Mouse (Mus musculus) cerebral cortex, adult 2 months (tissue): Measurements from ENCODE around the gene Rcsd1.

ENCODE experiments used
- WGBS: fragments of 180-500 bp; shearing (Covaris S2); methylation state at CpG from one replicate; pipeline ENCODE4 v1.1.7; 2018; 5-methylcytosine and 5-hydroxymethylcytosine counted together

Rcsd1 gene

GRCm38 (mm10) chr1:165686349-165686748 lies 23.2 kb downstream of the Rcsd1 start:
- 83% methylated on average over 6 of the region's 6 CpGs for WGBS

DNA sequence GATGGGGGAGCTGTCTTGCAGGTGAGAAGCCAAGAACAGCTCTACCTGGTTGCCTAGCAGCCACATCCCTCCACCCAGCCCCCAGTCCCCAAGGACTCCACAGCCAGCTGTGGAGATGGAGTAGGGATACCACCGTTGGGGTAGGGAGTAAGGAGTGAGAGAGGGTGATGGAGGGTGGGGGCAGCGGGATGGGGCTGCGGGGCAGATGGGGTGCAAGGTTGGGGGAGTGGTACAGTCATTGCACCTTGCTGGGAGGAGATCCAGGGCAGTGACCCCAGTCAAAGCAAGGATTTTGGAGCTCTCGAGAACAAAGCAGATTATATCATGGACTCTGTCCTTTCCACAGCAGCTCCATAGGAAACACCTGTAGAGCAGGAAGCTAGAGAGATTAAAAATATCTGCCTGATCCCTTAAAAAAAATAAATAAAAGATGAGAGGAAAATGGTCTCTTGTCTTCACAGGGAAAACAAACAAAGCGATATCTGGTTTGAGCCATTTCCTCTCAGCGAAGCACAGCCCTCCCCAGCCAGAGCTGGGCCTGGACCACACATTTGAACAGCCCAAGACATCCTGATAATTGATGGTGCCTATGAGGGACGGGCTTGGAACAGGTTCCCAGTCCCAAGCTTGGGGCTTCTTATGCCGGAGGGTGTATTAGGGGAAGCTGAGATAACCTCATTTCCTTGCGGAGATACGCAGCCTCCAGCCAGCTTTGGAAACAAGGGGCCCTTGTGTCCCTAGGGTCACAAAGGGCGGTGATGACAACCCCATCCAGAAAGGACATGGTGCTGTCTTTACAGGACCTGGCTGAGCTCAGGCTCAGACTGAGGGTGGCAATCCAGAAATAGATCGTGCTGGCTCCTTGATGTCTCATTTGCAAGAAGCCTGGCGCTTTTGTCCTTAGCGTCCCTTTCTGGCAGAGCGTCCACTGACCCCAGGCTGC lies 25.0 kb downstream of the Rcsd1 start:
- 59% methylated on average over 15 of the region's 15 CpGs for WGBS

DNA sequence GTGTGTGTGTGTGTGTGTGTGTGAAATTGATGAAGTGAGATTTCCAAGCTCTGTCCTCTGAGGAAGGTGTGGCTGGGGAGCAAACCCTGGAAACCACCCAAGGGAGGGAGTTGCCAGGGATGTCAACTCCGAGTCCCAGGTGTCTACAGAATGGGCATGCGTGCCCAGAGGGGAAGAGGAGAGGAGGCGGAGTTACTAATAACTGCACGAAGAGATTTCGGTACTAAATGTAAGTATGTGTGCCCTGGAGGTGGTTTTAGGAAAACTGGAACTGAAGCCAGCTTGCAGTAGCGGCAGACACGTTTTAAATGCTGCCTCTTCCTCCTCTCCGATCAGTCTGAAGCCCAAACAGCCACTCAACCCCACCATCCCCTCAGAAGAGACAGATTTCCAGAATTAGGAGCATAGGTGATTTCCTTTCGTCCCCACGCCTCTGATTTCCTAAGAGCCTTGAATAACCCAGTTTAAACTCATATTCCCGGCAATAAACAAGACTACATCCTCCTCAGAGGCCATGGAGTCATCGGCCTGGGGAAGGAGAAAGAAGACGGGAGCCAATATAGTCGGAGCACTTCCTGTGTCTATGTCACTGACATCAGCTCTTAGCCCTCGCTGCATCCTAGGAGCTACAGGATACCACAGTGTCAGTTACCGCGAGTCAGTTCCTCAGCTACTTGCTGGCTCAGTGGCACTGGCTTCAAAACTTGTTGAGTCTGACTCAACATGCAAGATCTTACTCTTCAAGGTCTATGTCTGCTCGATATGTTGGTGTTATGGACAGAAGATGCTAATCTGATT lies 27.3 kb downstream of the Rcsd1 start:
- WGBS = 69% methylated on average over 18 of the region's 18 CpGs

DNA sequence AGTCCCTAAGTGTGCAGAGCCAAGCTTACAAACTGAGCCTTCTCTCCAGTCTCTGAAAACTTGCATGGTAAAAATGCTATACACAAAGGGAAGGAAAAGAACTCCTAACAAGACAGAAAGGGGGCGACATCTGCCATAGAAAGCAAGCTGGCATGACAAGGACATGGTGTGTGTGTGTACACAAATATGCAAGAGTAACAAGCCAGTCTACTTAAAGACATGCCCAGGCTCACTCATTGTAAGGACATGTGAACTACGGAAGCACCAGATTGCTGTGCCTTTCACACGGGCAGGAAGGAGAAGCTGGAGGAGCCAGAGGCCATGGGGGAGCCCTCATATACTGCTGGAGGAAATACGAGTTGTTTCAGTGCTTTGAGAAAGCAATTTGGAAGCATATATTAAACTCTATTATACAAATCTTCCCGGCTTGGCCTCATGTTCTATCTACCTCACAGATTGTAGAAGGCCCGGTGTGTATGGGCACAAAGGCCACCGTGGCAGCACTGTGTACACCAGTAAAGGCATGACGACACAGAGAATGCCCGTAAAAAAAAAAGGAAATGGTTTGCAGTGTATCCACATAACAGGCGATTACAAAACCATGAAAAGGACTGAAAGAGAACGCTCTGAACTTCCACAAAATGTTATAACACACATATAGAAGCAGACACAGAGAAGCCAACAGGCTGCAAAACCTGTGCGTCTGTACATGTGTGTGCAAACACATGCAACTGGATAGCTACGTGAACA lies 28.3 kb downstream of the Rcsd1 start:
- 71% methylated on average over 13 of the region's 13 CpGs for WGBS

- 71% methylated on average over 3 of the region's 3 CpGs for WGBS
Observed at GRCm38 (mm10) chr1:165679618-165679997, 29.9 kb downstream of the Rcsd1 start.

- 78% methylated on average over 15 of the region's 15 CpGs for WGBS
Observed at GRCm38 (mm10) chr1:165678861-165679617, 30.5 kb downstream of the Rcsd1 start.

DNA sequence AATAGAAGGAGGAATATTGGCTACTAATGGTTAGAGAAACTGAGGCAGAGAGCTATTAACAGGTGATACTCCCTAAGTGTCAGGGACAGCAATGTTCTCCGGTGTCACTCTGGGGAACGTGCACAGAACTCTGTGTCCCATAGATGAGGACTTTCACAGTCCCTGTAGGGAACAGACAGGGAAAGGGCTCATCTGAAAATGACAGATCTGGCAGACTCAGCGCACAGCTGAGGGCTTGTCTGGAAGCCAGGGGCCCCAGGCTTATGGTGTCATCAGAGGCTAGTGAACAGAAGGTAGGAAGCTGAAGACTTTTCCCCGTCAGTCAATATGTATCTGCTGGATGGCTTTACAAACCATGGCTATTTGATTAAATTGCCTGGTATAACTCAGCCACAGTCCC lies 32.0 kb downstream of the Rcsd1 start:
- WGBS = 73% methylated on average over 4 of the region's 4 CpGs

DNA sequence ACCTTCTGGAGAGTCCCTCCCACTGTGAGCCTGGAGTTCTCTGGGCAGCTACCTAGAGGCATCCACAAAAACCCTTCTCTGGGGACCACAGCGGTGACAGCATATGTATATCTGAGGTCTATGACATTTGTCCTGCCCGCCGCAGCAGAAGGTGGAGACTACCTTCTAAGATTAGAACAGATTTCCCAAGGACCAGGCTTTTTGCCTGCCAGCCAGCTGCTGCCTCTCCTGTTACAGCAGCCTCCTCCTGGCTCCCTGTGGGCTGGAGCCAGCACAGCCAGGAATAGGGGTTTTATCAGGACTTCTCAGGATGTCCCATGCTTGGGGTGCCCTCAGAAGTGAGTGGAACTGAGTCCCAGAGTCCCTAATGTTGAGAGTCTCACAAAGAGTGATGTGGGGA lies 32.6 kb downstream of the Rcsd1 start:
- WGBS = 53% methylated on average over 3 of the region's 3 CpGs

GRCm38 (mm10) chr1:165675167-165675566 lies 34.4 kb downstream of the Rcsd1 start:
- WGBS = 84% methylated on average over 9 of the region's 9 CpGs

GRCm38 (mm10) chr1:165672355-165672754 lies 37.2 kb downstream of the Rcsd1 start:
- 84% methylated on average over 9 of the region's 9 CpGs for WGBS

- WGBS = 83% methylated on average over 6 of the region's 6 CpGs
Observed at GRCm38 (mm10) chr1:165670056-165670455, 39.5 kb downstream of the Rcsd1 start.

- 71% methylated on average over 4 of the region's 4 CpGs for WGBS
Observed at GRCm38 (mm10) chr1:165668904-165669303, 40.7 kb downstream of the Rcsd1 start.

DNA sequence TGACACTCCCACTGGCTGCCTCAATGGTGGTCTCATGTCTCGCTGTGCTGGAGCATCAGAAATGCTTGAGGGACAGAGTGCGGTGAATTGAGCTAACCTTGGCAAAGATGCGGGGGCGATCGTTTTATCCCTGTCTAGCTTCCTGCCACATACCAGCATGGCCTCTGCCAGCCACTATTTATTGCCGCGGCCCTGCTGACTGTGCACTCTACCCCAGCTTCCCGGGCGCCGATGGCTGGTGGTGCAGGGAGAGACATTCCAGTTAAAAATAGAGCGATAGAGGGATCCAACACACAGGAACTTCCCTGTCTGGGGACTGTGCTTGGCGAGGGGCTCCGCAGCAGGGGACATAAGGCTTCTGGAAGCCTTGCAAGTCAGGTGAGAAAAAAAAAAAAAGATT lies 42.2 kb downstream of the Rcsd1 start:
- WGBS = 72% methylated on average over 13 of the region's 13 CpGs

- WGBS = 87% methylated on average over 6 of the region's 6 CpGs
Observed at GRCm38 (mm10) chr1:165666944-165667343, 42.6 kb downstream of the Rcsd1 start.

GRCm38 (mm10) chr1:165665758-165666157 lies 43.8 kb downstream of the Rcsd1 start:
- WGBS = 72% methylated on average over 5 of the region's 5 CpGs

DNA sequence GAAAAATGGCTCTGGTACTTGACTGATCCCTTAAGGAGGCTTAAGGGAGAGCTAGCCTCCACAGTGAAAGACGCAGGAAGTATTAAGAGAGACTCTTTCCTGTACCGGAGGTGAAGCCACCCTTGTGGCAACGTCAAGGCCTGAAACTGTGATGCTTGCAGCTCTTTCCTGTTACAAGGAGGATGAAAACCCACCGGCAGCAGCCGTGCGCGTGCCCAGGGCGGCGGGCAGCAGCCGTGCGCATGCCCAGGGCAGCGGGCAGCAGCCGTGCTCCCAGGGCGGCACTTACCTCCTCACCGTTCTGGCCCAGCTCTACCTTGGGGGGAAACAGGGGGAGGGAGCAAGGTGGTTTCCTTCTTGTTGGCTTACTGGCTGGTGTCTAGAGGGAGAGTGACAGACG lies 46.3 kb downstream of the Rcsd1 start:
- WGBS = 81% methylated on average over 16 of the region's 16 CpGs

DNA sequence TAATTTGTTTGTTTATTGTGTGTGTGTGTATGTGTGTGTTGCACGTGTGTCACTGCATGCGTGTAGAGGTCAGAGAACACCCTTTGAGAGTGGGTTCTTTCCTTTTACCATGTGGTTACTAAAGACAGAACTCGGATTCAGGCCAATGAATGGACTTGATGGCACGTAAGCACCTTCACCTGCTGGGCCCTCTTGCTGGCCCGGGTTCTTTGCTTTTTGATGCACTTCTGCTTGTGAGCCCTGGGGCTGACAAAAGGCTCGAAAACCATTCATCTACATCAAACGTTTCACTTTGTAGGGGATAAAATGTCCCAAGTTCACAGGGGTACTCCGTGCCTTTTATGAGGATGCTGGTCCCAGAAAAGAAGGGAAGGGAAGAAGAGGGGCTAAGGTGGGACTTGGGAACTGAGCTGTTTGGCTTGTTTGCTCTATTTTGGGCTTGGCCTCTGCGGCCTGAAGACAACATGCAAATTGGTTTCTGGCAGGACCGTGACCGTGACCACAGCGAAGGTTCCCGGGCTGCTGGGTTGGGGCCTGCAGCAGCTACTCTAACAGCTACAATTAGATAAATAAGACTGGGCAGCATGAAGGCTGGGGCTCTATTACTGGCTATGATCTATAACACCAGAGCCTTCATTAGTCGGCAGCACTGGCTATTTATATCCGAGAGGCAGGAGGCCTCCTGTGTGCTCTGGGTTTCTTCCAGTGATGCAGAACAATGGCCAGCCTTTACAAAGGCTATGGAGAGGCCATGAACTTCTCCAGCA lies 46.9 kb downstream of the Rcsd1 start:
- 71% methylated on average over 15 of the region's 15 CpGs for WGBS

- 83% methylated on average over 6 of the region's 6 CpGs for WGBS
Observed at GRCm38 (mm10) chr1:165661725-165662124, 47.8 kb downstream of the Rcsd1 start.

DNA sequence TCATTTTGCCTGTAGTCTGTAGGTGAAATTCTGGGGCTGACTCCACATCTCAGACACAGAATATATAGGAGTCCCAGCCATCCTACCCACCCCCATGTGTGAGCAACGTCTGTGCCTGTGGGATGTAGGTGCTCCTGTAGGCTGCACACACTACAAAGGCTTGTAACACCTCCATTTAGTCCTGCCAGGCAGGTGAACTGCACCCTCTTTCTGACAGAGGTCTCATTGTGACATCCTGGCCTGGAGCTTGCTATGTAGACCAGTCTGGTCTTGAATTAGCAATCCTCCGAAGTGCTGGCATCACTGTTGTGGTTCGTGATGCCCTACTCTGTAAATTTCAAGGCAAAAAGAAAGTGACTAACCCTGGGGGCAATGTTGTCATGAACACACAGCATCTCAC lies 48.4 kb downstream of the Rcsd1 start:
- 60% methylated on average over 3 of the region's 3 CpGs for WGBS

DNA sequence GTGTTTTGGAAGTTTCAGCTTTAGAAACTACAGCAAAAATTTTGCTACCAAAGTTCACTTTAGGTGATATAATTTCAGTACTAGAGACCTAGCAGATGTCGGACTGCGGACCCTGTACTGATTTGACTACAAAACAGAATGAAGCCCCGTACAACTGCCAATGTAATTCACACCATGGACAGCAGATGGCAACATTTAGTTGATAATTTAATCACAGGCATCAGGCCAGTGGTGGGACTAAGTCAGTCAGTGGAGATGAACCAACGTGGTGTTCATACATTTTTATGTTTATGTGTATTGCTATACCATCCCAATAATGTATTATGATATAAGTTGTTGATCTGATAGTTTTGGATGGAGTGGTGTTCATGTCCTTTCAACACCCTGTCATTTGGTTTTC lies 48.8 kb downstream of the Rcsd1 start:
- 13% methylated on average over 4 of the region's 4 CpGs for WGBS

- WGBS = 32% methylated on average over 5 of the region's 5 CpGs
Observed at GRCm38 (mm10) chr1:165658602-165659001, 51.0 kb downstream of the Rcsd1 start.
